Mouse (Mus musculus): ENCODE results near the gene Cdh7. TPM values are rescaled to one million over a fixed set of nuclear protein-coding genes. Genes with fewer than 3 reads are reported as not detected.
"Not testable (repeated sequence)": the region's sequence is repeated elsewhere in the genome, so short reads cannot be mapped to it uniquely, and the experiment has no call there.

Gene Cdh7
- not detected for total RNA-seq (2021)
- long read RNA-seq, experiment 1 = 0 reads
- long read RNA-seq, experiment 2 = 0 reads

DNA sequence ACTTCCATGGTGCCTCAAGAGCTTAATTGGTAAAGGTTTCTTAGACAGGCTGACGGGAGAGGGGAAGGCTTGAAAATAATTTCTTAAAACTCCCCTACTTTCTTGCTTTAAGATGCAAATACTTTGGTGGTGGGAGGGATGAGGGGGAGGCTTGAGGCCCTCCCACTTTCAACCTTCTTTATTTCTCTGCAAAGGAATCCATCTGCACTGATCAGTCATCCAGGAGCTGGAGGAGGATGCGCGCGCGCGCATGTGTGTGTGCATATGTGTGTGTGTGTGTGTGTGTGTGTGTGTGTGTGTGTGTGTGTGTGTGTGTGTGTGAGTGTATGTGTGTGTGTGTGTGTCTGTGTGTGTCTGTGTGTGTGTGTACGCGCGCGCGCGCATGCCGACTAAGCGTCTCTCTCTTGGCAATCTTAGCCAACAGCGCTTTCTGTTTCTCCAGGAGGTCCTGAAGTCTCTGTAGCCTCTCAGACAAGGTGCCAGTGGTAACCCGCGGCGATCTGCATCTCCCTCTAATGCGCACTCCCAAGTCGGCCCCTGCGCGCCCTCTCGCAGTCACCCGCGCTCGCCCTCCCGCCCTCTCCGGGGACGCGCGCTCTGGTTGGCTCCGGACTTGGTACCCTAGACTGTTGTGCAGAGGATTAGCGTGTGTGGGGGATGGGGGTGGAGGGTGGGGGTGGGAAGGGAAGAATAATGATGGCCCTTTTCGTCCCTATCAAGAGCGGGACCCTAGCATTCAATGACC is at the start of gene Cdh7:
Gene Cdh7, plus strand, starts transcription at position 368 of the 745 bp plus-strand sequence.
- no peak for DNase-seq

DNA sequence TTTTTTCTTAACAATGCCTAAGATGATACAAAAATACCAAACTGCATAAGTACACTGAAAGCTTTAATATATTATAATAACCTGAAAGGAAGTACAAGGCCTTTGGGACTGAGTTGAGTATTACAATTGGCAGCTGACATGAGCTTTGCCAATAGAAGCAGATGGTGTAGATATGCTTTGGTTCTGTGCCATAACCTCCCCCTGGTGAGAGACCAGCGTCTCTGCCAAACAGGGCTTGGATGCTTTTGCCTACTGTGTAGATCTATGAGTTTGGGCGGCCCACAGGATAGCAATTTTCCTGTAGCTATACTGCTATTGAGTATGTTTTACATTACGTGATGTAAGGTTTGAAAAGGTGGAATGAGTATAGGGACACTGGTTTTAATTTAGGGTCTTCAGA is 49.6 kb upstream of the Cdh7 start:
- DNase-seq = peak; percentile 1

DNA sequence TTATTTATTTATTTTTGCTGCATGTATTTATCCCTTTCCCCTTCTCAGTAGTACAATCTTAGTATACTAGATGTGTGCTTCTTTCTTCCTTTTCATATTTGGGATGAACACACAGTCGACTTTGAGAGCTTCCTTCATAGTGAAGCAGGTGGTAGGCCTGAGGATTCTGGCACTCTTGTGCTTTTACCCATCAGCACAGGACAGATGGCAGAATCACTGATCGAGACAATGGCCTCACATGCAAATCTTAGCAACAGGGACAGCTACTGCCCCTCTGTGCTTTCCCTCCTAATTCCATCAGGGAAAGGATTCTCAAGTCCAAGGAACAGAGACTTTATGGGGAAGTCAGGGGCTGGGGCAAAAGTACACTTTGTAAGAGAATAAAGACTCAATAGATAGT is 33.7 kb upstream of the Cdh7 start:
- no peak for DNase-seq

DNA sequence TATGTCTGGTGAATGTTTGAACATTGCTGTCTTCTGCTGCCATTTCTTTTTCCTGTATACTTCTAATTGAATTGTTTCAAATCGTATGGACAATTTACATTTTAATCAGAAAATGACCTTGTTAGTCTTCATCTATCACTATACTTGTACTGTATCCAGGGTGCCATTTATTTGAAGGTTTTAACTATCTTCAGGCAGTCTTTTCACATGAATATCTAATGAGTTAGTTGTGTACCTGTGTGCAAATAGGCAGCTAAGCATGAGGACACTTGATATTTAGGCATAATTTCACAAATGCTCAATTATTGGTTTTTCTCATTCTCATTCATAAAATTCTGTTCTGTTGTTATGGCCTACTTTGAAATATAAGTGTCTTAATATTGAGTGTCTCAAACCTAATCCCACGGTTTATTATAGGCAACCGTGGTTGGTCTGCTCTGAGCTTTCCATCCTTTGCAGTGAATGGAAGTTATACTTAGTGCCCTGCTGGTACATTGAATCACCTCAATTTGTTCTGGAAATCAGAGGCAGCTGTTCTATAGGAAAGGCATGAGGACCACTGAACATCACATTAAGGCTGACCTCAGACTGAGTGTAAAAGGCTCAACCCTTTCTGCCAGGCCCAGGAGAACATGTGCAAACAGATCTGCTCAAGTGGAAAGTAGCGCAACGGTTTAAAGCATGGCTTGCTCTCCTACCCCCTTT is 10.4 kb upstream of the Cdh7 start:
- DNase-seq = no peak

DNA sequence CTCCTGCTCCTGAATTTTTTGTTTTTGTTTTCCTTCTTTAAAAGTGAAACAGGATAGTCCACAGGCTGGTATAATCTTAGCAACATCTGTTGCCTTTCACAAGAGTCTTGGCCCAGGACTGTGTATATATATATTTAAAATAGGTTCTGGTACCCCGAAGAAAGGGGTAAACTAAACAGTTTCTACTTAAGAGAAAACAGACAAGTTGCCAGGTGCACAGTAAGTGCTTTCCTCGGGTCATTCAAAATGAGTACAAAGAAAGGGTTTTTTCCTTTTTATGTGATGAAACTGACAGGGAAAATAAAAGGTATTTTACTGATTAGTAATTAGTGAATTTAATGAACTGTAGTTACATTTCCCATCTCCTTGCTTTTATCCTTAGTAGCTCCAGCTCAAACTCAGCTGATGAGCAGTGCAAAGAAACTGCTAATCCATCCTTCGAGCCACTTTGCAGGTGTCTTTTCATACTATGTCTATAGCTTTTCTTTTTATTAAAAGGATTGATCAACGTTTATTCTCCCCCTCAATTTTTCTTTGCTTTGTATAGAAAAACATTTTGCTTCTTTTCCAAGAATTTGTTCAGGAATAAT is 9.7 kb upstream of the Cdh7 start:
- DNase-seq = no peak

DNA sequence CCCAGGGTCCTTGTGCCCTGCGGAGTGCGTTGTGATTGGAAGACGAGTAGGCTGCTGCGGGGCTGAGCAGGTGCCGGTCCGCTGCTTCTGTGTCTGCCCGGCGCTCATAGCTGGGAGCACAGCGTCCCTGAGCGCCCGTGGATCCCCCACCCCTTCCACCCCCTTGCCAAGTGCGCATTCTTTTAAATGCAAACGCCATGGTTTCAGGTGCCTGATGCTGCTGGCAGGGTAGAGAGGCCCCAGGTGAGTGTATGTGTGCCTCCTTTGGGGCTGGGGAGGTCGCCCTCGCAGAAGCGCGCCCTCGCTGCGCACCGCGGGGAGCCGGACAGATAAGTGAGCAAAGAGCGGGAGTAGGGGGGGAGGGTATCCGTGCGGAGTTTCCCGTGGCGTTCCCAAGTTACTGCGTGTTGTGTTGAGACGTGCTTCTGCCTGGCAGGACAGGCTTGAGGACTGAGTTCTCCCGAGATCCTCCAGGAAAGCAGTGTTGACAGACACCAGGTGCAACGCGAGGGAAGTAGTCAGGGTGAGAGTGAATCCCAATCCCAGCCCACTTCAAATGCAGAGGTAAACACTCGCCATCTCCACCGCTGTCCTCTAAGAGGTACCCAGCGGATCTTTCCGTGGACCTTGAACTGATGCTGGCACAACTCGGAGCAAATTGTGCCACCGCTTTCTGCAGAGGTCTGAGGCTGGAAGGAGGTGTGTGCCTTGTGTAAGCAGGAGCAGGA is 742 bp downstream of the Cdh7 start:
- no peak for DNase-seq

DNA sequence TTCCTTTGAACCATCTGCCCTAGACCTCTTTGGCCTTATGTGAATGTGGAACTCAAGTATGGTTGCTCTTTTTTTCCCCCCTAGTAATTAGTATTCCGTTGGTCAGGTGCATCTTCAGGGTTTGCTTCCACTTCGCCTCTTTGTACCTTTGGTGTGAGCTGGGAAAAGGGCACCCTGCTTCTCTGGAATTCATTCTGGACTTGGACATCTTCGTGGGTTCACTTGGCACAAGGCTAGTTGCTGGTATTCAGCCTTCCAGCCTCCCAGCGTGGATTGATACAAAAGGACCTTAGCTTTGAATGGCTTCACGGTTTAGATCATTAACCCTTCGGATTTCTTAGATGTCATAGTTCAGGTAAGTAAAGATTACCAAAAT is 1.3 kb downstream of the Cdh7 start:
- no peak for DNase-seq

DNA sequence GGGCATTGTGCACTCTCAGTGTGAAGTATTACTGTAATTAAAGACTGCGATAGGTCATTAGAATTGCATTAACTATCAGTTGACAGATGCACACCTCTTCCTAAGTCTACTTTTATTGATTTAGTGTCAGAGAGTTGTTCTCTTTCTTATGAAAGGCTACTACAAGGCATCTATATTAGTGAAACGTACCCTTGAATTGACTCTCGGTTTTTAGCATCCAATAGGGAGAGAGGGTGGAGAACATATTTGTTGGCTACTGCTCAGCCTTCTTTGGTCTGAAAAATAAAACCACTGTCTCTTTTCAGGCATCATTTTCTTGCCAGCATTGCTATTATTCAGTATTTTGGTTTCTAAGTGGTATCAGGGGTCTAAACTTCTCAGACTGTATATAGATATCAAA is 2.5 kb downstream of the Cdh7 start:
- no peak for DNase-seq

DNA sequence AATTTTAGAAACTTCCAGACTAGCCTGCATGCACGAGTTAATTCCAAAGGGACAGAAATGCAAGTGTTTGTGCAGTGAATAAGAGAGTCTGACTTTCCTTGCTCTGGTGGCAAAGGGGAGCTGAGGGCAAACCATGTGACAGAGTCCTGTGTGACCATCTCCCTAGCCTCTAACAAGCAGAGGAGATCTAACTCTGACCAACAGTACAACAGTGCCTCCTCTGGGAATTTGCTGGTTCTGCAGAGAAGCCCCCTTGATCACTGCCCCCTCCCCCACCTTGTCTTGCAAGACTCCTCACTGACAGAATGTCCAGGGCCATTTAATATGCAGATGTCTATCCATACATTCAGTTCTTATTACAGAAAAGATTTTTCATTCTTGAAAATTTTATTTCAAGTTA is 3.2 kb downstream of the Cdh7 start:
- no peak for DNase-seq

DNA sequence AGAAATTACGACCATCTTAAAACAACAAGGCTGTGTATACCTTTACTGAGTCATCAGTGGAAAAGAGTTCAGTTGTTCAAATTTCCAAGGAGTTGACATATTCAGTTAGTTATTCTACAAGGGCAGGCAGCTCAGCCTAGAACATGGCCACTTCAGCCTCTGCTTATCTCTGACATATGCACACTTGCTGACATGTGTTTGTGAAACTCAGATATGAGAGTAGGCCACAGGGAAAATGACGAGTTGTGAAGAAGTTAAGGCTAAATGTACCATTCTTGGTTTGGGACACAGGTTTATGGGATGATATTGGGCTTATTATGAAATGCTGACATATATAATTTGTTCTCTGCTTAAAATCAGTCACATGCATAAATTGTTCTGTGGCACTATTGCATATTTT is 7.3 kb downstream of the Cdh7 start:
- no peak for DNase-seq

DNA sequence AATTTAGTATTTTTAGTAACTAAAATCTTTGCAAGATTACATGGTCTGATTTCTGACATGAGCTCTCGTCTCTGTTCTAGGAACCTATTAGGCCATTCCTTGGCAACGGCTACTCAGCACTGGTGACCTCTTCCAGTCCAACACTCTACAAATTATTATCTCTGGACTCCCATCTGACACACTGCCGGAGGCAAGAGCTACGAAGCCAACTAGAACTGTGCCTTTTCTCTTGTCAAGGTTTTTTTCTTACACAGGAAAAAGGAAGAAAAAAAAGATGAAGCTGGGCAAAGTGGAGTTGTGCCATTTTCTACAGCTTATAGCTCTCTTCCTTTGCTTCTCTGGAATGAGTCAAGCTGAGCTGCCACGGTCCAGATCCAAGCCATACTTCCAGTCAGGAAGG is 11.7 kb downstream of the Cdh7 start:
- peak; percentile 1 for DNase-seq

DNA sequence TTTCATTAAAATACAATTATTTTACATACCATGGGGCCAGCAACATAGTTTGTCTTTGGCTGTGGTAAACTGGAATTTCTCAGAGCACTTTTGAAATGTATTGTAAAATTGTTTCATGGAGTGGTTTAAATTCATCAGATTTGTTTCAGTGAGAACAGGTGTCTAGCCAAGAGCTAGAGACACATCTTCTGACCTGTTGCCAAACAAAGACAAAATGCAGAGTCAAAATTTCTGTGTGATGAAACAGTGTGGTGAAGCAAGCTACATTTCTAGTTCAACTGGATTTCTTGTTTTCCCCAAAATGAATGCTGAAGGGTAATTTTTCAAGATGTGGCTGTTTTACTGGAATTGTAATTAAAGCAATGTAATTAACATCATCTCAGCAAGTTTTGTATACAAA is 22.2 kb downstream of the Cdh7 start:
- no peak for DNase-seq

DNA sequence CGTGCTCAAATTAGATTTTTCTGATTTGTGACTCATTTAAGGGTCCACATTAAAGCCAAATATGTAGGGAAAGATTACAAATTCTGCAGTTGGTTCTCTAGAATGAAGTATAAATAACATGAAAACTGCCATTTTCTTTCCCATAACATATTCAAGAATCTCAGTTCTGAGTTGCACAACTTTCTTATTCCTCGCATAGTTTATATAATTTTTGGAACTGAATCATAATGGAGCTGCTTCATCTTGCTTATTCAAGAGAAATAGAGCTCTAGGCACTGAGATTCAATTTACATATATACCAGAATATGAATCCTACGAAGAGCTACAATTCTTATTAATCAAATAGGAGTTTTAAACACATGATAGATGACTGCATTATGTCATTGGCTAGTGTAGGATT is 22.8 kb downstream of the Cdh7 start:
- no peak for DNase-seq

DNA sequence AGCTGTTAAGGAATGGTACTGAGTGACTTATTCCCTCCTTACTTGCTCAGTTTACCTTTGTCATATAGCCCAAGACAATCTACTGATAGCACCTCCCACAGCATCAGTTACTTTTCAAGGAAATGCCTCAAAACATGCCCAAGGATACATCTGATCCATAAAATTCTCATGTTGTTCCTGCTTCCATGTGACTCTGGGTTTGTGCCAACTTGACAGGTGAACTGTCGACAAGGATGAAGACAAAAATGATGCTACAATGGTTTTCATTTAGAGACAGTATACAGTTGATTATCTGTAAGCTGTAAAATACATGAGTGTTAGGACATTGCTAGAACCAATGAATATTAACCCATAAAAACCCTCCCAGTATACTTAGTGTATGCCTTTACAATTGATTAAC is 29.9 kb downstream of the Cdh7 start:
- no peak for DNase-seq

DNA sequence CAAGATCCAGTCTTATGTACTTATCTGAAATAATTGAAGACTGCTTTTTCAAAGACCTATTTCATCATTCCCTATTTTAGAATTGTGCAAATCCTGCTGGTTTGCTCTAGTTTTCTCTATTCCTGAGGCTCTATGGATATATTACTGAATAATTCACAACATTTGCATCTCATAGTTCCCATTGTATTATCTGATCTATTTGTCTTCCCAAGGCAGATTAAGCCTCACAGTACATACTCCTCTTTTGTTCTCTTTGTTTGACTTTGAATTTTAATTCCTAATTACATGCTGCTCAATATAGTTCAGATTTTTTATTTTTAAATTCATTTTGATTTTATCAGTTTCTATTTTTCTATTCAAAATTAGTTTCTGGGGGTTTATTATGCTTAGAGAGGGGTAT is 74.1 kb downstream of the Cdh7 start:
- no peak for DNase-seq

DNA sequence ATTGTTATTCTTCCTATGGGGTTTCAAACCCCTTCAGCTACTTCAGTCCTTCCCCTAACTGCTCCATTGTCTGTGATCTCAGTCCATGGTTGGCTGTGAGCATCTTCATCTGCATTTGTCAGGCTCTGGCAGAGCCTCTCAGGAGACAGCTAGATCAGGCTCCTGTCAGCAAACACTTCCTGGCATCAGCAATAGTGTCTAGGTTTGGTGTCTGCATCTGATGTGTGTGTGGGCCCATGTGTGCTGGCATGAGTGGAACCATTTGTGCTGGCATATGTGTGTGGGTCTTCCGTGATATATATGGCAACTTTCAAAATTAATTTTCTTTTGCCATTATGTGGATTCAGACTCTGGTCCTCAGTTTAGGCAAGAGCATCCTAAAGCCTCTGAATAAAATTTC is 85.2 kb downstream of the Cdh7 start:
- DNase-seq = no peak

DNA sequence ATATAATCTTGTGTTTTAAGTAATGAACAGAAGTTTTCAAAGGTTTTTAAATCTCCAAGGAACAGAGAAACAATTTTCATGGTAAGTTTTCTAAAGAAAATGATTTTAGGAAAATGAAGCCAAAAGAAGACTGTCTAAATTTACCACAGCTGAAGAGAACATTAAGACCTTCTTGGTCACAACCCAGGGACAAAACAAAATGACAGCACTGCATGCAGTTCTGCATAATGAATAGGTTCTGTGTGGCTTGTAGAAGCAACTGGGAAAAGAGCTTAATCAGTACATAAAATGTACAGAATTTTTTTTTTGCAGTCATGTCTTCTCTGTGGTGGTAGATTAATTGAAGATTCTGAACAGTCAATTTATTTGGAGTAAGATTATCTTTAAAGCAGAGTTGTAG is 96.2 kb downstream of the Cdh7 start:
- DNase-seq = no peak

DNA sequence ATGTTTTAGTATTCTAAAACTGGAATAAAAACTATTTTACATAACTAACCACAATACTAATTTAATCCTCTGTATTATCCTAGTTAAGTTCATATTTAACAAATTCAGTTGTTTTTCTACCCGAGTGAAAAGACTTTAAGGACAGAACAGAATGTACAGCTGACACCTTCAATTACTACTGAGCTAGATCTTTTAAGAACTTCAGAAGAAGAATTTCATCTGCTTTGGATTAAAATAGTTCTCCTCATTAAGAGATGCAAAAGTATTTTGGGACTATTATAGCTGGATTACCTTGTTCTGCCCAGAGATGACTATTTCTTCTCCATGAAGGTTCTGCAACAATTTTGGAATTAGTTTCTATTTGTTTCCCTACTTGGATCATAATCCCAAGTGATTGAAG is 135.8 kb downstream of the Cdh7 start:
- no peak for DNase-seq

DNA sequence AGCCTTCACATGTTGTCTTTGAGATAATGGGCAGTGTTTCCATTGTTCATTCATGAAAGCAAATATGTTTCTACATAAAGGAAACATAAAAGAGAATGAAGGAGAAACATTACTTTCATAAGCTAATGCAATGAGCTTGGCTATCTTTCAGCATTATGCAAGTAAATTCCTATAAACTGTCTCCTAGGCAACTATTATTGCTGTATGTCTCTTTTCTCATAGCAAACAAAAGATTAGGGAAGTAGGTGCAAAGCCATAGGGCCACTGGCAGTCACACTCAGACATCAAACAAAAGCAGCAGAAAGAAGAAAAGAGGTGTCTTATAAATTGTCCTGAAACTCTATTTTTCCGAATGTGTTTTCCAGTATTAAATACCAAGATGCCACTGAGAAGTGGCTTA is 136.6 kb downstream of the Cdh7 start:
- no peak for DNase-seq

DNA sequence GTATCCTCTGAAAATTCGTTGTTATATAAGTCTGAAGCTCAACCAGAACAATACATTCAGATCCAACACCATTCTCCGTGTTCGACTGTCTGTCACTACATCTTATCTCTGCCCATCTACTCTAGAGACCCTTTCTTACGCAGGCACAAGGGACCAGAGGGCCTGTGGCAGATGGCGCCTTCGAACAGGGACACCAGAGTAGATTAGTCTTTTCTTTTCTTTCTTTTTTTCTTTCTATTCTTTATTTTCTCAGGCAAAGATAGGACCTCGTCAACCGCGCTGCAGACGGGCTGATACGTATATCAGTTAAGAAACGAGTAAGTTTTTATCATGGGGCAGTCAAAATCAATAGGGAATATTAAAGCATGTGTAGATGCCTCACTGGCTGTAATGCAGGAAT is 189.2 kb downstream of the Cdh7 start:
- not testable (repeated sequence) for DNase-seq
